Mouse (Mus musculus): ENCODE data around the gene Ube2c. TPM values are rescaled to one million over a fixed set of nuclear protein-coding genes. Genes with fewer than 3 reads are reported as not detected.

Gene Ube2c
- total RNA-seq, 2 experiments from 2014 or later = 1.2 to 1.7 TPM

- no peak for DNase-seq
Measured at GRCm38 (mm10) chr2:164761971-164762370, 7.7 kb upstream of the Ube2c start.

- no peak for DNase-seq
Measured at GRCm38 (mm10) chr2:164762593-164762992, 7.1 kb upstream of the Ube2c start.

GRCm38 (mm10) chr2:164765841-164766240, 3.9 kb upstream of the Ube2c start:
- no peak for DNase-seq

- no peak for DNase-seq
Measured at GRCm38 (mm10) chr2:164767812-164768540, 1.7 kb upstream of the Ube2c start.

GRCm38 (mm10) chr2:164770279-164770678, 581 bp downstream of the Ube2c start:
- no peak for DNase-seq

- DNase-seq = no peak
Measured at GRCm38 (mm10) chr2:164771123-164771522, 1.4 kb downstream of the Ube2c start.

- no peak for DNase-seq
Measured at GRCm38 (mm10) chr2:164773229-164773988, 3.7 kb downstream of the Ube2c start.

- no peak for DNase-seq
Measured at GRCm38 (mm10) chr2:164773989-164774364, 4.3 kb downstream of the Ube2c start.

GRCm38 (mm10) chr2:164776130-164776529, 6.4 kb downstream of the Ube2c start:
- DNase-seq = no peak

GRCm38 (mm10) chr2:164776801-164777200, 7.1 kb downstream of the Ube2c start:
- no peak for DNase-seq

GRCm38 (mm10) chr2:164777246-164778014, 7.7 kb downstream of the Ube2c start:
- DNase-seq = no peak

- no peak for DNase-seq
Measured at GRCm38 (mm10) chr2:164778015-164778287, 8.3 kb downstream of the Ube2c start.

- DNase-seq = peak; percentile 78
Measured at GRCm38 (mm10) chr2:164778809-164779208, 9.1 kb downstream of the Ube2c start.

- peak; percentile 86 for DNase-seq
Measured at GRCm38 (mm10) chr2:164779481-164780086, 9.9 kb downstream of the Ube2c start, which contains the start of gene Tnnc2. Tnnc2 (minus strand) TSS chr2:164779967.

- DNase-seq = peak; percentile 82
Measured at GRCm38 (mm10) chr2:164781876-164782275, 12.2 kb downstream of the Ube2c start.

GRCm38 (mm10) chr2:164783926-164784581, 14.4 kb downstream of the Ube2c start:
- DNase-seq = no peak

- DNase-seq = no peak
Measured at GRCm38 (mm10) chr2:164784869-164785420, 15.2 kb downstream of the Ube2c start.

- DNase-seq = peak; percentile 97
Measured at GRCm38 (mm10) chr2:164785481-164786387, 16.0 kb downstream of the Ube2c start, which contains the start of gene Snx21. Snx21 (plus strand) TSS chr2:164785823.

GRCm38 (mm10) chr2:164786388-164786885, 16.7 kb downstream of the Ube2c start:
- no peak for DNase-seq

GRCm38 (mm10) chr2:164787032-164787431, 17.3 kb downstream of the Ube2c start:
- no peak for DNase-seq
